Mouse (Mus musculus) stomach, embryonic 16.5 days (tissue): ENCODE results near the gene Fam174a. TPM values are rescaled to one million over a fixed set of nuclear protein-coding genes. Genes with fewer than 3 reads are reported as not detected.

Experiments
- ATAC-seq: fragments of 200-750 bp; cut with Nextera tagmentation; 2 replicates; pipeline ENCODE4 v1.8.0; 2017; ENCODE audit warnings: moderate number of reproducible peaks, moderate TSS enrichment; ENCODE audit not compliant: insufficient read depth, low FRiP score
- H3K27ac ChIP-seq: fragments of 300-500 bp; sonication (generic); 2 replicates; pipeline ENCODE4 v1.5.1; 2014; ENCODE audit warnings: low read length
- H3K27me3 ChIP-seq: fragments of 300-500 bp; sonication (generic); 2 replicates; pipeline ENCODE4 v1.6.1; 2014; ENCODE audit warnings: low read length, control low read depth, mixed read lengths; ENCODE audit not compliant: control insufficient read depth, insufficient read depth
- H3K36me3 ChIP-seq: fragments of 300-500 bp; sonication (generic); 2 replicates; pipeline ENCODE4 v1.6.1; 2014; ENCODE audit warnings: low read length; ENCODE audit not compliant: control insufficient read depth, insufficient read depth
- H3K4me1 ChIP-seq: fragments of 300-500 bp; sonication (generic); 2 replicates; pipeline ENCODE4 v1.6.1; 2014; ENCODE audit warnings: low read length, control low read depth, mixed read lengths; ENCODE audit not compliant: control insufficient read depth, insufficient read depth
- H3K4me2 ChIP-seq: fragments of 300-500 bp; sonication (generic); 2 replicates; pipeline ENCODE4 v1.6.1; 2014; ENCODE audit warnings: low read depth, low read length, mixed read lengths
- H3K4me3 ChIP-seq: fragments of 300-500 bp; sonication (generic); replicated peaks from 2 replicates; pipeline ENCODE4 v1.5.1; 2014; ENCODE audit warnings: mild to moderate bottlenecking, low read length
- H3K9ac ChIP-seq: fragments of 300-500 bp; sonication (generic); 2 replicates; pipeline ENCODE4 v1.6.1; 2014; ENCODE audit warnings: low read length
- H3K9me3 ChIP-seq: fragments of 300-500 bp; sonication (generic); replicated peaks from 2 replicates; pipeline ENCODE4 v1.6.1; 2016; ENCODE audit warnings: low read length, control low read depth; ENCODE audit not compliant: control insufficient read depth
- WGBS: fragments of 180-500 bp; shearing (Covaris S2); extraction: QIAGEN DNeasy Blood & Tissue Kit; methylation state at CpG from one replicate; pipeline ENCODE4 v1.1.7; 2014; 5-methylcytosine and 5-hydroxymethylcytosine counted together
- polyA plus RNA-seq: library from polyadenylated mRNA; unstranded; fragments of >200 nt; fragmentation: Nextera tagmentation; extraction: Ambion mirVana; gene quantifications from 2 replicates; pipeline ENCODE4 v1.2.1, GENCODE M21; 2015

Gene Fam174a
- 23.2 and 24.4 TPM in 2 replicates for polyA plus RNA-seq

GRCm38 (mm10) chr1:95313393-95314228, at the start of gene Fam174a:
Gene Fam174a, plus strand, starts transcription at chr1:95313623.
- peaks cover 7% of the 10 kb centered on the region; the same call in 1 of the 2 replicates for H3K4me1 ChIP-seq
- H3K27me3 ChIP-seq, result no peaks in the 10 kb centered on the region
- H3K9me3 ChIP-seq, result no peaks in the 10 kb centered on the region
- peak within 1 kb of the TSS; percentile 90 for H3K4me2 ChIP-seq
- H3K36me3 ChIP-seq, result no peaks in the 10 kb centered on the region
- H3K4me3 ChIP-seq, result peak within 1 kb of the TSS; percentile 95
- under 1% methylated on average over 79 of the region's 79 CpGs for WGBS
- peak; percentile 99 for ATAC-seq
- H3K9ac ChIP-seq, result peak within 1 kb of the TSS; percentile 93
- H3K27ac ChIP-seq, result peak within 1 kb of the TSS; percentile 83

GRCm38 (mm10) chr1:95263843-95264242, 49.6 kb upstream of the Fam174a start:
- no peak for ATAC-seq
- no peak overlapping the region for H3K9ac ChIP-seq
- no peak overlapping the region for H3K4me3 ChIP-seq
- no peaks in the 10 kb centered on the region for H3K9me3 ChIP-seq
- no peaks in the 10 kb centered on the region for H3K27me3 ChIP-seq
- no peaks in the 10 kb centered on the region for H3K4me1 ChIP-seq
- H3K4me2 ChIP-seq, result no peak overlapping the region
- H3K36me3 ChIP-seq, result no peaks in the 10 kb centered on the region
- 69% methylated on average over 2 of the region's 2 CpGs for WGBS
- no peak overlapping the region for H3K27ac ChIP-seq

GRCm38 (mm10) chr1:95267950-95268724, 45.3 kb upstream of the Fam174a start:
- Histone ChIP-seq H3K27me3 (no peaks in the 10 kb centered on the region), H3K9me3 (no peaks in the 10 kb centered on the region), H3K4me1 (no peaks in the 10 kb centered on the region), H3K4me2 (no peak overlapping the region; the same call in 1 of the 2 replicates), H3K4me3 (no peak overlapping the region), H3K27ac (no peak overlapping the region), H3K36me3 (no peaks in the 10 kb centered on the region), H3K9ac (no peak overlapping the region)
- WGBS, result 59% methylated on average over 13 of the region's 13 CpGs
- ATAC-seq, result no peak

- Histone ChIP-seq H3K4me2 (no peak overlapping the region), H3K27me3 (no peaks in the 10 kb centered on the region), H3K27ac (no peak overlapping the region), H3K9me3 (no peaks in the 10 kb centered on the region), H3K36me3 (no peaks in the 10 kb centered on the region), H3K9ac (no peak overlapping the region), H3K4me3 (no peak overlapping the region), H3K4me1 (no peaks in the 10 kb centered on the region)
- ATAC-seq, result no peak
- 65% methylated on average over 1 of the region's 1 CpGs for WGBS
Observed at GRCm38 (mm10) chr1:95273321-95273720, 40.1 kb upstream of the Fam174a start.

- no peak for ATAC-seq
- H3K36me3 ChIP-seq, result no peaks in the 10 kb centered on the region
- WGBS, result 65% methylated on average over 5 of the region's 5 CpGs
- H3K27me3 ChIP-seq, result no peaks in the 10 kb centered on the region
- H3K9me3 ChIP-seq, result no peaks in the 10 kb centered on the region
- H3K4me2 ChIP-seq, result no peak overlapping the region
- no peak overlapping the region for H3K9ac ChIP-seq
- H3K4me1 ChIP-seq, result no peaks in the 10 kb centered on the region
- no peak overlapping the region for H3K27ac ChIP-seq
- no peak overlapping the region for H3K4me3 ChIP-seq
Observed at GRCm38 (mm10) chr1:95308324-95308723, 5.1 kb upstream of the Fam174a start.

- 0% methylated on average over 6 of the region's 6 CpGs for WGBS
- Histone ChIP-seq H3K4me1 (peaks cover 7% of the 10 kb centered on the region; the same call in 1 of the 2 replicates), H3K27ac (peak overlapping the region; percentile 83), H3K4me3 (peak overlapping the region; percentile 95), H3K27me3 (no peaks in the 10 kb centered on the region), H3K36me3 (no peaks in the 10 kb centered on the region), H3K9me3 (no peaks in the 10 kb centered on the region), H3K9ac (peak overlapping the region; percentile 93), H3K4me2 (peak overlapping the region; percentile 90)
- 0 out of 2 replicates have a peak, but pooled peaks have one; percentile 9 for ATAC-seq
Observed at GRCm38 (mm10) chr1:95314229-95314555, 769 bp downstream of the Fam174a start.

GRCm38 (mm10) chr1:95315981-95316380, 2.6 kb downstream of the Fam174a start:
- no peak for ATAC-seq
- Histone ChIP-seq H3K4me1 (peaks cover 7% of the 10 kb centered on the region; the same call in 1 of the 2 replicates), H3K27ac (no peak overlapping the region), H3K9ac (no peak overlapping the region), H3K4me3 (no peak overlapping the region), H3K27me3 (no peaks in the 10 kb centered on the region), H3K36me3 (no peaks in the 10 kb centered on the region), H3K9me3 (no peaks in the 10 kb centered on the region), H3K4me2 (no peak overlapping the region)
- 74% methylated on average over 6 of the region's 6 CpGs for WGBS

- ATAC-seq, result no peak
- H3K4me3 ChIP-seq, result no peak overlapping the region
- 91% methylated on average over 2 of the region's 2 CpGs for WGBS
Observed at GRCm38 (mm10) chr1:95322219-95322618, 8.8 kb downstream of the Fam174a start.

GRCm38 (mm10) chr1:95323004-95323403, 9.6 kb downstream of the Fam174a start:
- Histone ChIP-seq H3K27me3 (no peaks in the 10 kb centered on the region), H3K9ac (no peak overlapping the region), H3K4me1 (no peaks in the 10 kb centered on the region), H3K27ac (no peak overlapping the region), H3K9me3 (no peaks in the 10 kb centered on the region), H3K4me3 (no peak overlapping the region), H3K36me3 (peaks cover 9% of the 10 kb centered on the region), H3K4me2 (no peak overlapping the region)
- ATAC-seq, result no peak
- WGBS, result 80% methylated on average over 7 of the region's 7 CpGs

More at GRCm38 (mm10) chr1:95322219-95322618, 8.8 kb downstream of the Fam174a start:
- Histone ChIP-seq H3K27me3 (no peaks in the 10 kb centered on the region), H3K9ac (no peak overlapping the region), H3K27ac (no peak overlapping the region), H3K4me2 (no peak overlapping the region), H3K9me3 (no peaks in the 10 kb centered on the region), H3K4me1 (no peaks in the 10 kb centered on the region), H3K36me3 (peaks cover 6% of the 10 kb centered on the region; the same call in 1 of the 2 replicates)
